In genomic region chr12:70452726-70453645, GRCm38 (mm10) we compare ENCODE assay signal across 8 mouse cellular contexts. TPM values are rescaled to one million over a fixed set of nuclear protein-coding genes. Genes with fewer than 3 reads are reported as not detected.
A peak's percentile ranks its signal among the peaks of the same experiment; 100 is the strongest.
DNase-seq lines count a peak whose midpoint lies in the region; ATAC-seq lines count a peak whose summit lies in the region.

Gene Tmx1 (plus strand): TSS chr12:70453095.

- no peaks in the 10 kb centered on the region for H3K9me3 ChIP-seq in hindbrain, embryonic 15.5 days

- peak within 1 kb of the TSS; percentile 68 for H3K4me2 ChIP-seq in hindbrain, embryonic 15.5 days

- peak within 1 kb of the TSS; percentile 87 for H3K27ac ChIP-seq in hindbrain, embryonic 15.5 days (replicated peaks)

- no peaks in the 10 kb centered on the region for H3K27me3 ChIP-seq in hindbrain, embryonic 15.5 days

- H3K4me3 ChIP-seq in hindbrain, embryonic 15.5 days: peak within 1 kb of the TSS; percentile 94

- H3K9ac ChIP-seq in hindbrain, embryonic 15.5 days: peak within 1 kb of the TSS; percentile 86

- peaks cover 23% of the 10 kb centered on the region for H3K4me1 ChIP-seq in hindbrain, embryonic 15.5 days (replicated peaks)

- under 1% methylated on average over 58 of the region's 58 CpGs for WGBS in hindbrain, embryonic 15.5 days

- DNase-seq in T-cell, adult 2 months (ENCODE audit: low spot score): peak; percentile 93
- DNase-seq in cerebellum, postnatal 36 days: peak; percentile 96 to 98
- peak; percentile 96 to 97 for DNase-seq in frontal cortex, postnatal 36 days (ENCODE audit: low spot score in 2 of 2)
- DNase-seq in left cerebral cortex, adult 11 months (ENCODE audit: low spot score): peak; percentile 90
- DNase-seq in lung, postnatal 4 days: peak; percentile 98
- DNase-seq in retina, postnatal 7 days (ENCODE audit: low read depth, low spot score): peak; percentile 93
- peak; percentile 99 for DNase-seq in urinary bladder, adult 2 months (ENCODE audit: low spot score)

- peaks cover 3% of the 10 kb centered on the region for H3K36me3 ChIP-seq in hindbrain, embryonic 15.5 days

- ATAC-seq in hindbrain, embryonic 15.5 days (ENCODE audit: low FRiP score, low read depth): peak; percentile 98

RNA-seq across cellular contexts. Expression of gene Tmx1, which starts in this region (rescaled TPM):
- 132 and 134 TPM in 2 replicates for polyA plus RNA-seq in hindbrain, embryonic 15.5 days (2015; fragmentation: Nextera tagmentation; extraction: Ambion mirVana)
- polyA plus RNA-seq in urinary bladder, adult 2 months (2012; rRNA removed): 28.7 and 30.2 TPM in 2 replicates

Comparison
In these comparisons a context has a peak if more than half of its experiments do, and no peak if none do; other contexts are left out.
1. Peak in every context shown above with its lines: DNase-seq, ATAC-seq, H3K4me3 ChIP-seq and H3K27ac ChIP-seq.